9 mouse cellular contexts compared by ENCODE assay signal in the genomic region with DNA sequence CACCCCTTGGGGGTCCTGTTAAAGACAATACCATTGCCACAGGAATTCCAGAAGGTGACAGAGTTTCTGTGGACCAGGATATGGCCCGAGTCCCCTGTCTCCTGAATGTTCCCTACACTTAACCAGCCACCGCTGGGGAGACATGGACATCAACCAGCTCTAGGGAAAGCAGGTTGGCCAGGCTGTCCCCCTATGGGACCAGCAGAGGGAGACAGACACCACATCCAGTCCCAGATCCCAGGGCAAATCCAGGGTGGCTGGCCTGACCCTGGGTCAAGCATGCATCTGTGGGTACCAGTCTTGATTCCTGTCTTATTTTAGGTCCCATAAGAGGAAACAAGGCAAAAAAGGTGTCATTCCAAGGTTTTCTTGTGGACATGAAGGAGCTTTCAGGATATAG. TPM values are rescaled to one million over a fixed set of nuclear protein-coding genes. Genes with fewer than 3 reads are reported as not detected.
DNase-seq lines count a peak whose midpoint lies in the region; ATAC-seq and TF ChIP-seq lines count a peak whose summit lies in the region.
"Had no signal": no experiment of that assay in that cellular context is flagged by ENCODE, and none has a peak within 500 bp of the region (broad histone marks: within the 10 kb centered on the region; RNA-seq: fewer than 3 reads in every experiment).

No protein-coding gene starts in this region.

- H3K27ac ChIP-seq in heart, embryonic 13.5 days (replicated peaks): no peak overlapping the region
- no peak overlapping the region for H3K27ac ChIP-seq in lung, embryonic 16.5 days (ENCODE audit: low read length)
- no peak overlapping the region for H3K27ac ChIP-seq in spleen, adult 2 months (ENCODE audit: insufficient read depth, low read length)

- TF ChIP-seq CTCF in spleen, adult 2 months (IDR thresholded peaks at IDR 0.05; ENCODE audit: extremely low read depth, insufficient read depth, insufficient read length, insufficient replicate concordance): peak; percentile 97

- TF ChIP-seq POLR2A in spleen, adult 2 months (IDR thresholded peaks at IDR 0.05; ENCODE audit: low read depth, low read length): no peak

- no peak for ATAC-seq in heart, embryonic 13.5 days (ENCODE audit: extremely low read depth, insufficient number of reproducible peaks, low FRiP score, low TSS enrichment)
- peak; percentile 71; the same call in 1 of the 2 replicates for ATAC-seq in lung, embryonic 16.5 days (ENCODE audit: low read depth)

- no peaks in the 10 kb centered on the region for H3K36me3 ChIP-seq in heart, embryonic 13.5 days
- H3K36me3 ChIP-seq in lung, embryonic 16.5 days (ENCODE audit: control insufficient read depth, insufficient read depth, low read length): no peaks in the 10 kb centered on the region
- no peaks in the 10 kb centered on the region for H3K36me3 ChIP-seq in spleen, adult 2 months (ENCODE audit: control insufficient read depth, insufficient read depth, low read length)

- no peak overlapping the region for H3K4me2 ChIP-seq in heart, embryonic 13.5 days
- H3K4me2 ChIP-seq in lung, embryonic 16.5 days (ENCODE audit: low read depth, low read length): no peak overlapping the region

- 0 out of 2 replicates have a peak overlapping the region, but pooled peaks have one; percentile 8 for H3K9ac ChIP-seq in heart, embryonic 13.5 days
- H3K9ac ChIP-seq in lung, embryonic 16.5 days (ENCODE audit: low read length): 0 out of 2 replicates have a peak overlapping the region, but pooled peaks have one; percentile 13

- 3% methylated on average over 2 of the region's 2 CpGs for WGBS in heart, embryonic 13.5 days
- 0% methylated on average over 2 of the region's 2 CpGs for WGBS in lung, embryonic 16.5 days
- 7% methylated on average over 2 of the region's 2 CpGs for WGBS in spleen, adult 2 months

- H3K4me3 ChIP-seq in heart, embryonic 13.5 days: no peak overlapping the region
- no peak overlapping the region for H3K4me3 ChIP-seq in lung, embryonic 16.5 days (ENCODE audit: low read length)
- H3K4me3 ChIP-seq in spleen, adult 2 months (ENCODE audit: extremely low read depth, insufficient read depth, insufficient read length): no peak overlapping the region

- peak; percentile 79 for DNase-seq in gastrocnemius, adult 18-20 months (ENCODE audit: low spot score)
- no peak for DNase-seq in gastrocnemius, postnatal 25 days
- peak; percentile 85 for DNase-seq in adrenal gland, adult 2 months
- DNase-seq in embryo, embryonic 9.5 days (ENCODE audit: extremely low spot score): peak; percentile 79
- DNase-seq in kidney, postnatal 14 days: peak; percentile 87
- DNase-seq in spleen, adult 2 months (ENCODE audit: low read depth in 1 of 2, low spot score in 2 of 2): peak in 1 of 2 experiments; percentile 62

- H3K27me3 ChIP-seq in heart, embryonic 13.5 days (replicated peaks): peaks cover 53% of the 10 kb centered on the region
- H3K27me3 ChIP-seq in lung, embryonic 16.5 days (ENCODE audit: control insufficient read depth, insufficient read depth, low read depth, low read length): peaks cover 6% of the 10 kb centered on the region
- no peaks in the 10 kb centered on the region for H3K27me3 ChIP-seq in spleen, adult 2 months (ENCODE audit: control insufficient read depth, insufficient read depth, low read length)

- H3K9me3 ChIP-seq in heart, embryonic 13.5 days: no peaks in the 10 kb centered on the region
- no peaks in the 10 kb centered on the region for H3K9me3 ChIP-seq in lung, embryonic 16.5 days (ENCODE audit: control insufficient read depth, low read length)

- peaks cover 6% of the 10 kb centered on the region for H3K4me1 ChIP-seq in heart, embryonic 13.5 days
- H3K4me1 ChIP-seq in lung, embryonic 16.5 days (replicated peaks; ENCODE audit: control insufficient read depth, insufficient read depth, low read length): peaks cover 10% of the 10 kb centered on the region
- peaks cover 25% of the 10 kb centered on the region for H3K4me1 ChIP-seq in spleen, adult 2 months (ENCODE audit: control insufficient read depth, insufficient read depth, insufficient read length)

RNA-seq across cellular contexts. Expression of gene Rad9a, which starts 5.5 kb away (rescaled TPM):
- 1 to 10 TPM; 2.6 to 2.8 TPM for total RNA-seq in gastrocnemius, adult 18-20 months (2021)
- 1 to 10 TPM; 2.5 to 3.5 TPM for total RNA-seq in gastrocnemius, postnatal 25 days (2021)
- 10 to 100 TPM in 1 of 2 experiments, 1 to 10 TPM in 1; 6.9 to 12.3 TPM for total RNA-seq in adrenal gland, adult 2 months (2021)
- polyA plus RNA-seq in adrenal gland, adult 2 months (2012; rRNA removed): 16.4 and 17.2 TPM in 2 replicates
- 21.3 and 22.2 TPM in 2 replicates for polyA plus RNA-seq in heart, embryonic 13.5 days (2015; fragmentation: Nextera tagmentation; extraction: Ambion mirVana)
- polyA plus RNA-seq in lung, embryonic 16.5 days (2015; fragmentation: Nextera tagmentation; extraction: Ambion mirVana): 30.5 and 33.6 TPM in 2 replicates
- 53.1 and 62.9 TPM in 2 replicates for polyA plus RNA-seq in spleen, adult 2 months (2012; rRNA removed)

RNA-seq across cellular contexts. Expression of gene Clcf1, which starts 7.1 kb away (rescaled TPM):
- under 1 TPM; 0.34 to 0.47 TPM for total RNA-seq in gastrocnemius, adult 18-20 months (2021)
- under 1 TPM; 0.28 to 0.59 TPM for total RNA-seq in gastrocnemius, postnatal 25 days (2021)
- total RNA-seq in adrenal gland, adult 2 months (2021): 1 to 10 TPM; 5.5 to 9.0 TPM
- polyA plus RNA-seq in adrenal gland, adult 2 months (2012; rRNA removed): 16.3 and 19.3 TPM in 2 replicates
- polyA plus RNA-seq in heart, embryonic 13.5 days (2015; fragmentation: Nextera tagmentation; extraction: Ambion mirVana): 1.1 and 1.9 TPM in 2 replicates
- polyA plus RNA-seq in lung, embryonic 16.5 days (2015; fragmentation: Nextera tagmentation; extraction: Ambion mirVana): 4.8 and 6.1 TPM in 2 replicates
- 128 and 163 TPM in 2 replicates for polyA plus RNA-seq in spleen, adult 2 months (2012; rRNA removed)

RNA-seq across cellular contexts. Expression of gene AC109138.7, which starts 7.2 kb away (rescaled TPM):
- not detected for total RNA-seq in gastrocnemius, adult 18-20 months (2021)
- total RNA-seq in gastrocnemius, postnatal 25 days (2021): not detected
- total RNA-seq in adrenal gland, adult 2 months (2021): not detected
- polyA plus RNA-seq in adrenal gland, adult 2 months (2012; rRNA removed): not detected in 2 replicates
- not detected in 2 replicates for polyA plus RNA-seq in heart, embryonic 13.5 days (2015; fragmentation: Nextera tagmentation; extraction: Ambion mirVana)
- polyA plus RNA-seq in lung, embryonic 16.5 days (2015; fragmentation: Nextera tagmentation; extraction: Ambion mirVana): not detected in 2 replicates
- polyA plus RNA-seq in spleen, adult 2 months (2012; rRNA removed): not detected in 2 replicates
- total RNA-seq: left cerebral cortex, postnatal 36 days had no signal

RNA-seq across cellular contexts. Expression of gene Ppp1ca, which starts 15.1 kb away (rescaled TPM):
- 100 to 1,000 TPM; 200 to 201 TPM for total RNA-seq in gastrocnemius, adult 18-20 months (2021)
- 100 to 1,000 TPM; 206 to 208 TPM for total RNA-seq in gastrocnemius, postnatal 25 days (2021)
- 100 to 1,000 TPM; 342 to 392 TPM for total RNA-seq in adrenal gland, adult 2 months (2021)
- 443 and 514 TPM in 2 replicates for polyA plus RNA-seq in adrenal gland, adult 2 months (2012; rRNA removed)
- 642 and 729 TPM in 2 replicates for polyA plus RNA-seq in heart, embryonic 13.5 days (2015; fragmentation: Nextera tagmentation; extraction: Ambion mirVana)
- polyA plus RNA-seq in lung, embryonic 16.5 days (2015; fragmentation: Nextera tagmentation; extraction: Ambion mirVana): 911 and 931 TPM in 2 replicates
- polyA plus RNA-seq in spleen, adult 2 months (2012; rRNA removed): 464 and 481 TPM in 2 replicates

RNA-seq across cellular contexts. Expression of gene Tbc1d10c, which starts 15.9 kb away (rescaled TPM):
- 1 to 10 TPM; 5.5 to 5.9 TPM for total RNA-seq in gastrocnemius, adult 18-20 months (2021)
- total RNA-seq in gastrocnemius, postnatal 25 days (2021): 1 to 10 TPM; 4.7 to 5.9 TPM
- total RNA-seq in adrenal gland, adult 2 months (2021): under 1 TPM in 1 of 2 experiments, not detected in 1; 0.97 TPM
- polyA plus RNA-seq in adrenal gland, adult 2 months (2012; rRNA removed): 2.1 and 4.8 TPM in 2 replicates
- 2.0 and 2.7 TPM in 2 replicates for polyA plus RNA-seq in heart, embryonic 13.5 days (2015; fragmentation: Nextera tagmentation; extraction: Ambion mirVana)
- 4.0 and 7.0 TPM in 2 replicates for polyA plus RNA-seq in lung, embryonic 16.5 days (2015; fragmentation: Nextera tagmentation; extraction: Ambion mirVana)
- 266 and 328 TPM in 2 replicates for polyA plus RNA-seq in spleen, adult 2 months (2012; rRNA removed)
